Mouse (Mus musculus) stomach, postnatal 0 days (tissue): ENCODE results near the gene Glis2.

Experiments used
- CTCF ChIP-seq: IDR thresholded peaks from 2 replicates; pipeline ENCODE4 v1.5.1; 2016; ENCODE audit warnings: antibody characterized with exemption, low read depth, mild to moderate bottlenecking, moderate library complexity
- EP300 ChIP-seq: optimal IDR thresholded peaks from 2 replicates; pipeline ENCODE3; 2016; ENCODE audit warnings: antibody characterized with exemption

DNA sequence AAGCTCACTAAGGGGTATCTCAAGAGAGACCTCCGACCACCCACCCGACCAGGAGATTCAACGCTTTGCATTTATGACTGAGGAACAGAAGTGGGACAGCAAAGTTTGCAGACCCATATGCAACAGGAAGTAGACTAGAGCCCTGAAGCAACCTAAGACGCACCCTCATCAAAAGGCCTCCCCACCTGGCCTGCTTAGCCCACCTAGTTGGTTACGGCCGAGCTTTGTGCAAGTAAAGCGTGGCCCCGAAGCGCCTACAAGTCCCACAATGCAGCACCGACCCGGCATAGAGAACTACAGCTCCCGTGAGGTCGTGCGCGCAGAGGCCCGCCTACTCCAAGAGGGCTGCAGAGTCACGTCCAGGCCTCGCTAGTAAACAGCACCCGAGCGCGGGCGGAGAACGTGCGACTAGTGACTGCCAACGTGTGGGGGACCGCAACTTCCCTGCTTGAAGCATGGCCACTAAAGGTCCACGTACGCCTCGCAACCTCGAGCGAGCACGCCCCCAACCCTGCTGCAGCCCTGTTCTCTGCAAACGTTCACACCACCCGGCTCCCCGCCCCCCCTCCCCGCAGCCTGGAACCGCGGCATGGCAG lies 36.0 kb upstream of the Glis2 start:
- TF ChIP-seq CTCF (no peak), EP300 (no peak)
